Mouse (Mus musculus): Measurements from ENCODE around the gene Adra1b.

The Adra1b gene

DNA sequence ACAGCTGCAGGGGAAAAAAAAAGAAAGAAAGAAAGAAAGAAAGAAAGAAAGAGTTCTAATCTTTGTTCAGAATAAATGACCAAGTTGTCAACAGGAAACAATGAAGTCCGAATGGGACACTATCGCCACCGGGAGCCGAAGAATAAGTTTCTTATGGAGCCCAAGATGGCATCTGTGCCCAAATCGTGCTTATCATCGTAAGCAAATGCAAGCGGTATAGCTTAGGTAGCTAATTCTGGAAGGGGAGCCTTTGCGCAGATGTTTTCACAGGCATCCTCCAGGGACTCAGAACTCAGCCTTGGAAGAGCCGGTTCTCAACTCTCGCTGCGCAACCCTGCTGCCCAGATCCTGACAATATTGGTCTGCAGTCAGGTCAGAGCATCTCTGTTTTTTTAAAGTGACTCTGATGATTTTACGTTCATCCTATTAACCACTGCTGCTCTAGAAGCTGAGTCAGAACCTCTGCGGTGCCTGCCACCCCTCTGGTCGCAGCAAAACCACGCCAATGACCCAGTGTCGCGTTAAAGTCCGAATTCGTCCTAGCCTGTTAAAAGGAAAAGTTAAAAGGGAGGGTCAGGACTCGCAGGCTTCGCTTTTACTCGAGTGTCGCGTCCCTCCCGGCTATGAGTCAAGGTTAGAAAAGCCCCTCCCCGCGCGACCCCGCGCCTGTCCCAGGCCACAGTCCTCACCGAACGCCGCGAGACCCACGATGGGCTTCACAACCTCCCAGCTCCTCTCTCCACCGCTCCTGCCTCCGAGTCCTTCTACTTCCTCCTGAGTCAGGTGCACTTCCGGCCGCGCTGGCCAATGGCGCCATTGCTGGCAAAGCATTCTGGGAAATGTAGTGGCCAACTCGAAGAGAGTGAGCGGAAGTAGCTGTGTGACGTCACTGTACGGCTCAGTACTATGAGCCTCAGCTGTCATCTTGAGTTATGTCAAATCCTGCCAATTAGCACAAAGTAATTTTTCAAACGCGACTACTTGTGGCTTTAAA is 153.5 kb downstream of the Adra1b start, which contains the start of gene Ttc1:
Gene Ttc1 (minus strand): TSS at position 776 of the 994 bp plus-strand sequence.
- in situ Hi-C loops (cut with MboI; ENCODE audit: low sequenced_read_pairs): no loop called here

DNA sequence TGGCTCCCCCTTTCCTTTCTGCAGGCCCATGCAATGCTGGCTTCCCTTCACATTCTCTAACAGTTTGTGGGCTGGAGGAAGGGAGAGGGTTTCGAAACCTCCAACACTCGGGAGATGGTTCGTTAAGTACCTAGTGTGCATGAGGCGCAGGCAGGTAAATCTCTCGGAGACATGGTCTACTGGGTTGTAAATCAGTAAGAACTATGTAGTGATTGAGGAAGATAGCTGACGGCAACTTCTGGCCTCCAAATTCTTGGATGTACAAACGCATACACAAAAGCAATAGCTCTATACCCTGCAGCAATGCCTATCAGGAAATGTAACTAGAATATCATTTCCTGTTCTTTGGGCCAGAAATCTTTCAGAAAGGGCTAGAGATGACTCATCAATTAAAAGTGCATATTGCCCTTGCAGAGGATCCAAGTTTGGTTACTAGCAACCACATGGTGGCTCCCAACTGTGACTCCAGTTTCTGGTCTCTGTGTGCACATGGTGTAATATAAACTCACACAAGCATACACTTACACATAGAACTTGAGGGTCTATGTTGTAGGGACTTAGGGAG is 172.2 kb downstream of the Adra1b start:
- in situ Hi-C loops (cut with MboI; ENCODE audit: low sequenced_read_pairs): no loop called here

DNA sequence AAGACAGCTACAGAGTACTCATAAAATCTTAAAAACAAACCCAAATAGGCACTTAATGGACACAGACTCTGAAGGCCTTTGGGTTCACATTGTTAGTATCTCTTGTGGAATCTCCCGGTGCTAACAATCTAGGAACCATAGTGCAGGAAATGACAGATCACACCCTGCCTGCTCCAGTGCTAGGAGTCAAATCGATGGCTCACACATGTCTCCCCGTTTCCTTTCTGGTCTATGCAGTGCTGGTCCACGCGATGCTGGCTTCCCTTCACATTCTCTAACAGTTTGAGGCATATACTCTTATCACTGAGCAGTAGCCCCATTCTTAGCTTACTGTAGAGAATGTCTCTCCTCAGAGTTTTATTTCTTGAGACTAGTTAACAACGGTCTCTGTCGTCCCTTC is 173.2 kb downstream of the Adra1b start:
- in situ Hi-C loops (cut with MboI; ENCODE audit: low sequenced_read_pairs): no loop called here
